Mouse (Mus musculus): ENCODE measurements around the gene Med11. TPM values are rescaled to one million over a fixed set of nuclear protein-coding genes. Genes with fewer than 3 reads are reported as not detected.
"Not testable (repeated sequence)": the region's sequence is repeated elsewhere in the genome, so short reads cannot be mapped to it uniquely, and the experiment has no call there.

The Med11 gene
- polyA plus RNA-seq, 1 experiment, result 20.1 TPM

- no peak for DNase-seq (ENCODE audit: low spot score)
These were observed 5.0 kb upstream of the Med11 start for GRCm38 (mm10) chr11:70446756-70447155.

GRCm38 (mm10) chr11:70447373-70447772 is 4.3 kb upstream of the Med11 start:
- DNase-seq (ENCODE audit: low spot score), result no peak

GRCm38 (mm10) chr11:70450926-70451325 is 793 bp upstream of the Med11 start:
- DNase-seq (ENCODE audit: low spot score), result no peak

- no peak for DNase-seq (ENCODE audit: low spot score)
These were observed 1.7 kb downstream of the Med11 start for GRCm38 (mm10) chr11:70453261-70454044.

GRCm38 (mm10) chr11:70458688-70459600 is 7.2 kb downstream of the Med11 start, which contains the start of gene Zmynd15:
Gene Zmynd15 (plus strand): TSS chr11:70459433.
- no peak for DNase-seq (ENCODE audit: low spot score)

GRCm38 (mm10) chr11:70459601-70460101 is 7.9 kb downstream of the Med11 start, which contains the start of gene Cxcl16:
Gene Cxcl16 (minus strand): TSS chr11:70459984.
- DNase-seq (ENCODE audit: low spot score), result peak; percentile 41

- no peak for DNase-seq (ENCODE audit: low spot score)
These were observed 12.3 kb downstream of the Med11 start for GRCm38 (mm10) chr11:70463970-70464369.

- DNase-seq (ENCODE audit: low spot score), result no peak
These were observed 13.5 kb downstream of the Med11 start for GRCm38 (mm10) chr11:70465211-70465610.

GRCm38 (mm10) chr11:70465824-70466223 is 14.1 kb downstream of the Med11 start:
- DNase-seq (ENCODE audit: low spot score), result no peak

- DNase-seq (ENCODE audit: low spot score), result no peak
These were observed 16.3 kb downstream of the Med11 start for GRCm38 (mm10) chr11:70467902-70468619.

- DNase-seq (ENCODE audit: low spot score), result no peak
These were observed 18.0 kb downstream of the Med11 start for GRCm38 (mm10) chr11:70469764-70470163.

- DNase-seq (ENCODE audit: low spot score), result no peak
These were observed 21.0 kb downstream of the Med11 start for GRCm38 (mm10) chr11:70472716-70473115.

- not testable (repeated sequence) for DNase-seq (ENCODE audit: low spot score)
These were observed 21.6 kb downstream of the Med11 start for GRCm38 (mm10) chr11:70473291-70473690.

GRCm38 (mm10) chr11:70474872-70475534 is 23.3 kb downstream of the Med11 start:
- no peak for DNase-seq (ENCODE audit: low spot score)

GRCm38 (mm10) chr11:70485498-70485897 is 33.8 kb downstream of the Med11 start:
- no peak for DNase-seq (ENCODE audit: low spot score)

- no peak for DNase-seq (ENCODE audit: low spot score)
These were observed 36.1 kb downstream of the Med11 start for GRCm38 (mm10) chr11:70487816-70488215.

- DNase-seq (ENCODE audit: low spot score), result no peak
These were observed 37.4 kb downstream of the Med11 start for GRCm38 (mm10) chr11:70489138-70489537.

- no peak for DNase-seq (ENCODE audit: low spot score)
These were observed 38.0 kb downstream of the Med11 start for GRCm38 (mm10) chr11:70489684-70490083.

GRCm38 (mm10) chr11:70499566-70500475 is 48.1 kb downstream of the Med11 start:
- DNase-seq (ENCODE audit: low spot score), result no peak

GRCm38 (mm10) chr11:70500476-70500812 is 48.7 kb downstream of the Med11 start:
- no peak for DNase-seq (ENCODE audit: low spot score)

All from urinary bladder, adult 2 months (tissue).